Mouse (Mus musculus): ENCODE measurements around the gene Fam19a5.

Gene Fam19a5

GRCm38 (mm10) chr15:87726657-87727236, 182.6 kb downstream of the Fam19a5 start:
- DNase-seq (ENCODE audit: low spot score in 2 of 2): peak in 1 of 2 experiments; percentile 24

- no peak for DNase-seq (ENCODE audit: low spot score in 2 of 2)
These were observed 192.2 kb downstream of the Fam19a5 start for GRCm38 (mm10) chr15:87736345-87736744.

DNA sequence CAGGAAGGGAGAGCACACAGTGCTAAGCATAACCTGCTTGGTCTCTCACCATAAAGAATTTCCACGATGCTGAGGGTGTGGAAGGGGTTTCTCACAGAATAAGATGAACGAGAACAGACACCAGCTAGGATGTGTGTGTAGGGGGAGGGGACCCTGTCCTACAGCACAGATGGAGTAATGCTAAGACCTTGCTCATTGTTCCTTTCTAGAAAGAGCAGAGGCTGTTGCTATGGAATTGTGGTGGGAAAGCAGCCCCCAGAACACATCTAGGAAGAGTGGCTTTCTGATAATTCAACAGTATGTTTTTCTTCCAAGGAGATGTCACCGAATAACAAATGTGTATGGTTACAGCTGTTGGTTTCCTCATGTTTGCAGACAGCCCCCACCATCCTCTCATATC, 211.4 kb downstream of the Fam19a5 start:
- no peak for DNase-seq (ENCODE audit: low spot score in 2 of 2)

- no peak for DNase-seq (ENCODE audit: low spot score in 2 of 2)
These were observed 221.8 kb downstream of the Fam19a5 start for GRCm38 (mm10) chr15:87765876-87766275.

DNA sequence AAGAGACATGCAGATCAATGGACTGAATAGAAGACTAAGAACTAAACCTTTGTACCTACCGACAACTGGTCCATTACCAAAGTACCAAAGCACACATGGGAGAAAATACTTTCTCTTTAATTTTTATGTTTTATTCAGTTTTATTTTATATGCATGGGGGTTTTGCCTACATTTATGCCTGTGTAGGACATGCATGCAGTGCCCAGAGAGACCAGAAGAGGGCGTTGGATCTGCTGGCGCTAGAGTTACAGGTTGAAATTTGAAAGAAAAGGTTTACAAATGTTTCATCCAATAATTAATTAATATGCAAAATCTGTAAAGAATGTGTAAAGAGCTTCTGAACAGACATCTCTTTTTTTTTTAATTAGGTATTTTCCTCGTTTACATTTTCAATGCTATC, 229.9 kb downstream of the Fam19a5 start:
- DNase-seq (ENCODE audit: low spot score in 2 of 2): no peak

DNA sequence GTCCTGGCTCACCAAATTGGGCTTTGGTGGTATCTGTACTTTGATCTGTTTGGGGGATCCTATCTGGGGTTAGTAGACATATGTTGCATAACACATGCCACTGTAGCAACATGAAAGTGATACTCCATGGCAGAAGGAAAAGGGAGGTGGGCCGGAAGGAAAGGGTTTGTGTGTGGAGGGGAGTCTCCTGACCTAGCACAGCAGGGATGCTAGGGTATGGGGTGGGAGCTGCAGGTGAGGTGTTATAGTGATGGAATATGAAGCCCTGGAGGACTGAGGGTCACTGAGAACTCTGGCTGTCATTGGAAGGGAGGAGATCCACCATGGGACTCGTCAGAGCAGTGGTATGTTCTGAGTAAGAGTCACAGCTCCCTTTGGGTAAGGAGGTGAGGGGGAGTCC, 239.2 kb downstream of the Fam19a5 start:
- no peak for DNase-seq (ENCODE audit: low spot score in 2 of 2)

- DNase-seq (ENCODE audit: low spot score in 2 of 2): no peak
These were observed 245.6 kb downstream of the Fam19a5 start for GRCm38 (mm10) chr15:87789671-87790070.

- DNase-seq (ENCODE audit: low spot score in 2 of 2): no peak
These were observed 249.6 kb downstream of the Fam19a5 start for GRCm38 (mm10) chr15:87793661-87794060.

GRCm38 (mm10) chr15:87796571-87796970, 252.5 kb downstream of the Fam19a5 start:
- no peak for DNase-seq (ENCODE audit: low spot score in 2 of 2)
